Mouse (Mus musculus) limb, embryonic 13.5 days (tissue): ENCODE results near the gene Lcn6. TPM values are rescaled to one million over a fixed set of nuclear protein-coding genes. Genes with fewer than 3 reads are reported as not detected.
"Not testable (repeated sequence)": the region's sequence is repeated elsewhere in the genome, so short reads cannot be mapped to it uniquely, and the experiment has no call there.

Experiments
- ATAC-seq: fragments of 200-750 bp; cut with Nextera tagmentation; 2 replicates; pipeline ENCODE4 v1.8.0; 2017; ENCODE audit warnings: low read depth, moderate number of reproducible peaks, moderate TSS enrichment; ENCODE audit not compliant: low FRiP score
- H3K27ac ChIP-seq: fragments of 300-500 bp; sonication (generic); 2 replicates; pipeline ENCODE4 v1.5.1; 2015; ENCODE audit warnings: inconsistent platforms, mild to moderate bottlenecking, moderate library complexity
- H3K27me3 ChIP-seq: fragments of 300-500 bp; sonication (generic); 2 replicates; pipeline ENCODE4 v1.6.1; 2015; ENCODE audit warnings: mild to moderate bottlenecking, inconsistent platforms
- H3K36me3 ChIP-seq: fragments of 300-500 bp; sonication (generic); 2 replicates; pipeline ENCODE4 v1.6.1; 2015; ENCODE audit warnings: inconsistent platforms, mild to moderate bottlenecking, moderate library complexity
- H3K4me1 ChIP-seq: fragments of 300-500 bp; sonication (generic); 2 replicates; pipeline ENCODE4 v1.6.1; 2015; ENCODE audit warnings: inconsistent platforms
- H3K4me2 ChIP-seq: fragments of 300-500 bp; sonication (generic); replicated peaks from 2 replicates; pipeline ENCODE4 v1.6.1; 2015; ENCODE audit warnings: inconsistent platforms, mild to moderate bottlenecking, moderate library complexity
- H3K4me3 ChIP-seq: fragments of 300-500 bp; sonication (generic); 2 replicates; pipeline ENCODE4 v1.5.1; 2015; ENCODE audit warnings: moderate library complexity, mild to moderate bottlenecking, inconsistent platforms
- H3K9ac ChIP-seq: fragments of 300-500 bp; sonication (generic); 2 replicates; pipeline ENCODE4 v1.6.1; 2015; ENCODE audit warnings: mild to moderate bottlenecking, inconsistent platforms
- H3K9me3 ChIP-seq: fragments of 300-500 bp; sonication (generic); 2 replicates; pipeline ENCODE4 v1.6.1; 2016; ENCODE audit warnings: inconsistent platforms
- WGBS: fragments of 180-500 bp; shearing (Covaris S2); methylation state at CpG from one replicate; pipeline ENCODE4 v1.1.7; 2015; 5-methylcytosine and 5-hydroxymethylcytosine counted together
- polyA plus RNA-seq: library from polyadenylated mRNA; unstranded; fragments of >200 nt; fragmentation: Nextera tagmentation; extraction: Ambion mirVana; gene quantifications from 2 replicates; pipeline ENCODE4 v1.2.1, GENCODE M21; 2015

The Lcn6 gene
- polyA plus RNA-seq, 1 experiment from 2014 or later: not detected

DNA sequence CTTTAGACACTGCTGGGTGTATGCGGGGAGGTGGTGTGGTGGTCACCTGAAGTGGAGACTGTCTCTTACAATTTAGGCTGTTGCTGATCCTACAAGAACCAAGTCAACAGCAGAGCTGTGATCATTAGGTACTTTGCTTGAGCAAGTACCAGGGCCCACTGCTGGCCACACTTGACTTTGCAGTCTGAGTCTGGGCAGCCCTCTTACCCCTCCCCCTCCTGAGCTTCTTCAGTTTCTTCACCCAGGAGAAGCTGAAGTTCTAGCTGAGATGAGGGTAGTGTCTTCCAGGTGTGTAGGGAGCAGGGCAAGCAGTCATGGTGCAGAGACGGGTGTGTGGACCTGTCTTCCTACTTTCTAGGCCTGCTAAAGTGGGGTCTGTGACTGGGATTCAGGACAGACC is 31.5 kb downstream of the Lcn6 start:
- Histone ChIP-seq H3K4me3 (no peak overlapping the region), H3K27me3 (no peaks in the 10 kb centered on the region), H3K36me3 (peaks cover 4% of the 10 kb centered on the region; the same call in 1 of the 2 replicates), H3K9me3 (no peaks in the 10 kb centered on the region), H3K9ac (no peak overlapping the region), H3K27ac (no peak overlapping the region), H3K4me2 (peak overlapping the region; percentile 48), H3K4me1 (peaks cover 13% of the 10 kb centered on the region)
- no peak for ATAC-seq
- 90% methylated on average over 2 of the region's 2 CpGs for WGBS

DNA sequence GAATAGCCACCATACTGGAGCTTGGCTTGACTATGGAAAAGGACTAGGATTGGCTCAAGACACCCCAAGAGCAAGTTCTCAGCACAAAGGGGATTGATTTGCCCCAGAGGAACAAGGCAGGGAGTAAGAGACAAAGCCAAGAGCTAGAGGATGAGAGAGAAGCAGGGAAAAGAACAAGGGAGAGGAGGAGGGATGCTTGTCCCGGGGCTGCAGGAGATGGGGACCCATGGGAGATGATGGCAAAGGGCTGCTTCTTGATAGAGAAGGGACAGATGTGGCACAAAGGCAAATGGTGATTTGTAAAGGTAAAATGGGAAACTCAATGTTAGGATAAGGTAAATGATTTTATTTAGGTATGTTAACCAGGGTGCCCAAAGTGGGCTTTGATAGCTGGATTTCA is 32.5 kb downstream of the Lcn6 start:
- peaks cover 13% of the 10 kb centered on the region for H3K4me1 ChIP-seq
- not testable (repeated sequence) for H3K36me3 ChIP-seq, H3K27ac ChIP-seq, H3K9me3 ChIP-seq, H3K27me3 ChIP-seq, H3K9ac ChIP-seq, ATAC-seq, H3K4me3 ChIP-seq
- 0 out of 2 replicates have a peak overlapping the region, but pooled peaks have one; percentile 48 for H3K4me2 ChIP-seq
- WGBS: 88% methylated on average over 1 of the region's 1 CpGs

DNA sequence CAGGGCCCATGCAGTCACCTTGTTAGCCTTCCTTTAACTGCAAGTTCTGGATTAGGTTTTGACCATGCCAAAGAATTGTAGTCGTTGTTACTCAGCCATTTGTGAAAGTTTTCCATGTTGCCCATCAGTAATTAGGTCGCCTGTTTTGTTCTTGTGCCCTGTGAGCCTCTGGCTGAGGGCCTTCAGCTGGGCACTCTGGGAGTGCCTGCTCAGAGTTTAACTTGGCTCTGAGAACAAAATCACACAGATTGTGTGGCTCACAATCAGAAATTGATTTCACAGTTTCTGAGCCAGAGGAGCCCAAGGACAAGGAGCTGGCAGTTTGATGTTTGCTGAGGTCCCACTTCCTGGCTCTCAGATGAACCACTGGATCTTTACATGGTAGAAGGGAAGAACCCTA is 33.2 kb downstream of the Lcn6 start:
- H3K9ac ChIP-seq, H3K4me3 ChIP-seq, ATAC-seq, H3K27ac ChIP-seq, H3K9me3 ChIP-seq, H3K27me3 ChIP-seq, H3K4me2 ChIP-seq, H3K36me3 ChIP-seq: not testable (repeated sequence)
- peaks cover 13% of the 10 kb centered on the region for H3K4me1 ChIP-seq
- WGBS: 73% methylated on average over 2 of the region's 2 CpGs

DNA sequence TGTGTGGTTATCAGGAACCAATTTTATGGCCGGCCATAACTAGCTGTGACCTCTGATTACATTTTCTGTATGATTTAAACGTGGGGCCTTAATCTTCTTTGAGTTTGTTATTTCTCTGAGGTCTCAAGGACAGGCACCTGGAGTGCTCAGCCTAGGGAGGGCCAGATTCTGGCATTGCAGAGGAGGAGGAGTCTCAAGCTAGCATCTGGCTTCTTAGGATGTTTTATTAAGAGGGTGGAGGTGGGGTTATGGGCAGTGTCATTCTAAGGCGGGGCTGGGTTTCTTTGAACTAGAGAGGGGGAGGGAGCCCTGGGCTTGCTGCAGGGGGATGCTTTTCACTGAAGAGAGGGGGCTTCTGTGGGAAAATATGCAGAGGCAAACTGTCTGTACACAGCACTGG is 35.1 kb downstream of the Lcn6 start:
- H3K27ac ChIP-seq, H3K27me3 ChIP-seq, H3K4me3 ChIP-seq, H3K36me3 ChIP-seq, ATAC-seq, H3K4me2 ChIP-seq, H3K9me3 ChIP-seq, H3K9ac ChIP-seq: not testable (repeated sequence)
- WGBS: 11% methylated on average over 3 of the region's 3 CpGs
- H3K4me1 ChIP-seq: peaks cover 13% of the 10 kb centered on the region

DNA sequence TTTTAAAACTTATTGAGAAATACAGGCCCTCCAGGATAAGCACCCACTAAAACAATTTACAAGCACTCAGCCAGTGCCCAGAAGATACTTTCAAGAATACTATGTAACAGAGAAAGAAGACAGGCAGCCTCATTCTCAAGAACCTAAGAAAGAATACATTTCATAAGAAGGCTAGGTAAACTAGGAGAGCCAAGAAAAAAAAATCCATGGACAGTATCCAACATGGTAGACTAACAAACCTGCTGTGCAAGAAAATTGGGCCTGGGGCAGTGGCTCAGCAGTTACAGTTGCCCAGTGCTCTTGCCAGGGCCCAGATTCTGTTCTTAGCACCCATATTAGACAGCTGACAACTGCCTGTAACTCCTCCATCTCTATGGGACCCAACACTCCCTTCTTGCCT is 40.6 kb downstream of the Lcn6 start:
- no peak overlapping the region for H3K27ac ChIP-seq
- no peaks in the 10 kb centered on the region for H3K36me3 ChIP-seq
- no peak overlapping the region for H3K9ac ChIP-seq
- H3K4me3 ChIP-seq: no peak overlapping the region
- no peaks in the 10 kb centered on the region for H3K4me1 ChIP-seq
- 0 out of 2 replicates have a peak, but pooled peaks cover 3% of the 10 kb centered on the region for H3K9me3 ChIP-seq
- H3K4me2 ChIP-seq: no peak overlapping the region
- no peak for ATAC-seq
- no peaks in the 10 kb centered on the region for H3K27me3 ChIP-seq

Other genes starting within 250 kb of the Lcn6 start
- 3.3 and 3.8 TPM in 2 replicates for gene Abca2, start 248.1 kb upstream of the Lcn6 start, polyA plus RNA-seq
- gene Clic3, start 219.9 kb upstream of the Lcn6 start, polyA plus RNA-seq: 2.2 and 2.5 TPM in 2 replicates
- 35.0 and 37.6 TPM in 2 replicates for gene Paxx, start 215.7 kb upstream of the Lcn6 start, polyA plus RNA-seq
- gene Ptgds, start 206.7 kb upstream of the Lcn6 start, polyA plus RNA-seq: 0.80 and 2.5 TPM in 2 replicates
- not detected in 2 replicates for gene Lcn12, start 182.9 kb upstream of the Lcn6 start, polyA plus RNA-seq
- gene Fbxw5, start 176.0 kb upstream of the Lcn6 start, polyA plus RNA-seq: 69.5 and 79.7 TPM in 2 replicates
- 5.5 and 7.2 TPM in 2 replicates for gene C8g, start 175.1 kb upstream of the Lcn6 start, polyA plus RNA-seq
- gene Traf2, start 129.8 kb upstream of the Lcn6 start, polyA plus RNA-seq: 37.3 and 40.6 TPM in 2 replicates
- 330 TPM in 2 replicates for gene Edf1, start 118.9 kb upstream of the Lcn6 start, polyA plus RNA-seq
- gene Mamdc4, start 101.9 kb upstream of the Lcn6 start, polyA plus RNA-seq: 4.9 and 5.8 TPM in 2 replicates
- 163 and 177 TPM in 2 replicates for gene Phpt1, start 101.6 kb upstream of the Lcn6 start, polyA plus RNA-seq
- 0.85 and 1.0 TPM in 2 replicates for gene Ajm1, start 95.0 kb upstream of the Lcn6 start, polyA plus RNA-seq
- gene Rabl6, start 68.3 kb upstream of the Lcn6 start, polyA plus RNA-seq: 76.9 and 83.8 TPM in 2 replicates
- 0.18 and 0.36 TPM in 2 replicates for gene Ccdc183, start 59.1 kb upstream of the Lcn6 start, polyA plus RNA-seq
- 27.2 and 28.7 TPM in 2 replicates for gene Tmem141, start 54.8 kb upstream of the Lcn6 start, polyA plus RNA-seq
- 0.98 and 1.8 TPM in 2 replicates for gene Fcna, start 48.8 kb upstream of the Lcn6 start, polyA plus RNA-seq
- 0.24 TPM in 1 of 2 replicates, not detected in the other for gene Lcn8, start 23.7 kb upstream of the Lcn6 start, polyA plus RNA-seq
- gene Lcn5, start 18.8 kb upstream of the Lcn6 start, polyA plus RNA-seq: not detected in 2 replicates
- not detected in 2 replicates for gene Lcn10, start 5.9 kb downstream of the Lcn6 start, polyA plus RNA-seq
- not detected in 2 replicates for gene Obp2a, start 23.3 kb downstream of the Lcn6 start, polyA plus RNA-seq
- gene Bmyc, start 30.0 kb downstream of the Lcn6 start, polyA plus RNA-seq: 98.8 and 99.8 TPM in 2 replicates
- not detected in 2 replicates for gene Obp2b, start 60.2 kb downstream of the Lcn6 start, polyA plus RNA-seq
- gene Lcn3, start 88.8 kb downstream of the Lcn6 start, polyA plus RNA-seq: not detected in 2 replicates
- not detected in 2 replicates for gene Lcn11, start 100.2 kb downstream of the Lcn6 start, polyA plus RNA-seq
- gene Gm13539, start 105.5 kb downstream of the Lcn6 start, polyA plus RNA-seq: not detected in 2 replicates
- not detected in 2 replicates for gene Glt6d1, start 139.1 kb downstream of the Lcn6 start, polyA plus RNA-seq
- gene Lcn9, start 146.4 kb downstream of the Lcn6 start, polyA plus RNA-seq: not detected in 2 replicates
- gene Sohlh1, start 170.5 kb downstream of the Lcn6 start, polyA plus RNA-seq: 0.14 and 0.29 TPM in 2 replicates
- 0.61 and 0.84 TPM in 2 replicates for gene Kcnt1, start 186.9 kb downstream of the Lcn6 start, polyA plus RNA-seq